Mouse (Mus musculus) brain, embryonic 14.5 days (tissue): ENCODE measurements around the gene Nos1.

Source experiments
- CTCF ChIP-seq: fragments of 200-500 bp; IDR thresholded peaks from 2 replicates; pipeline ENCODE4 v1.5.1; 2012; ENCODE audit warnings: inconsistent platforms, mild to moderate bottlenecking, moderate library complexity, borderline replicate concordance; ENCODE audit not compliant: insufficient read depth, insufficient read length; ENCODE audit errors: extremely low read depth
- POLR2A ChIP-seq: fragments of 200-500 bp; IDR thresholded peaks from 2 replicates; pipeline ENCODE4 v1.6.1; 2012; ENCODE audit warnings: mild to moderate bottlenecking, inconsistent platforms, borderline replicate concordance; ENCODE audit not compliant: poor library complexity, insufficient read depth, insufficient read length, severe bottlenecking; ENCODE audit errors: extremely low read depth

DNA sequence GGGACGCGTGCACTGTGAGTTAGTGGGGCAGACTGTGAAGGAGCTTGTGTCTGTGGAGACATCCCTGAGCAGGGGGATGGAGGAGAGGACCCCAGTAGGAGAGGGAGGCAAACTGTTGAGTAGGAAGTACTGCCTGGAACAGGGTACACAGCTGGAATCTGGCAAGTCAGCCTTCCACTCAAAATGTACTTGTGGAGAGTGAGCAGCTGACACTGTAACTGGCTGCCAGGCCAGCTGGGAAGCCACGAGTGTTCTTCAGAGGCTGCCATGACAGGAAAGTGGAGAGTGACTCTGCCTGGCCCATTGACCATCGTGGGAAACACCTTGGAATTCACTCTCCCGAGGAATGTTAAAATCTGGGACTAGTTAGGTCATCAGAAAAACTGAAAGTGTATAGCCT is 201.1 kb downstream of the Nos1 start:
- TF ChIP-seq POLR2A (no peak), CTCF (no peak)
